Mouse (Mus musculus) Patski (cell line): ENCODE results near the gene Stx6. TPM values are rescaled to one million over a fixed set of nuclear protein-coding genes. Genes with fewer than 3 reads are reported as not detected.

Experiments used
- ATAC-seq: fragments of 100-300 bp; one replicate; pipeline ENCODE4 v1.8.0; 2021
- CTCF ChIA-PET: fragments of 350-600 bp; sonication (Branson Sonifier 250); formaldehyde crosslinking; loops from one replicate; lab custom pipeline; 2022; ENCODE audit warnings: inconsistent platforms; lab: Charles Lee
- POLR2A ChIA-PET: fragments of 350-600 bp; sonication (Branson Sonifier 250); formaldehyde crosslinking; loops from one replicate; lab custom pipeline; 2022; ENCODE audit warnings: antibody characterized with exemption, inconsistent platforms; lab: Charles Lee
- DNase-seq: peaks from one replicate; pipeline ENCODE4 v3.0.0-alpha.2; 2011; ENCODE audit warnings: low read depth, low spot score
- H3K27me3 ChIP-seq: fragments of 371-371 bp; one replicate; pipeline ENCODE4 v1.5.1; 2021
- CTCF ChIP-seq: fragments of 100-300 bp; IDR thresholded peaks from one replicate; pipeline ENCODE4 v1.5.1; 2021
- in situ Hi-C: fragments of 300-500 bp; cut with MboI; formaldehyde crosslinking; loops from 3 replicates; pipeline ENCODE4 v1.11.1; 2018; ENCODE audit warnings: low pct_unique_long_range_greater_than_20kb, mixed read lengths
- polyA plus RNA-seq: library from polyadenylated mRNA; unstranded; gene quantifications from one replicate; pipeline ENCODE4 v1.2.3, GENCODE M21; 2021

Gene Stx6
- polyA plus RNA-seq = 52.1 TPM

DNA sequence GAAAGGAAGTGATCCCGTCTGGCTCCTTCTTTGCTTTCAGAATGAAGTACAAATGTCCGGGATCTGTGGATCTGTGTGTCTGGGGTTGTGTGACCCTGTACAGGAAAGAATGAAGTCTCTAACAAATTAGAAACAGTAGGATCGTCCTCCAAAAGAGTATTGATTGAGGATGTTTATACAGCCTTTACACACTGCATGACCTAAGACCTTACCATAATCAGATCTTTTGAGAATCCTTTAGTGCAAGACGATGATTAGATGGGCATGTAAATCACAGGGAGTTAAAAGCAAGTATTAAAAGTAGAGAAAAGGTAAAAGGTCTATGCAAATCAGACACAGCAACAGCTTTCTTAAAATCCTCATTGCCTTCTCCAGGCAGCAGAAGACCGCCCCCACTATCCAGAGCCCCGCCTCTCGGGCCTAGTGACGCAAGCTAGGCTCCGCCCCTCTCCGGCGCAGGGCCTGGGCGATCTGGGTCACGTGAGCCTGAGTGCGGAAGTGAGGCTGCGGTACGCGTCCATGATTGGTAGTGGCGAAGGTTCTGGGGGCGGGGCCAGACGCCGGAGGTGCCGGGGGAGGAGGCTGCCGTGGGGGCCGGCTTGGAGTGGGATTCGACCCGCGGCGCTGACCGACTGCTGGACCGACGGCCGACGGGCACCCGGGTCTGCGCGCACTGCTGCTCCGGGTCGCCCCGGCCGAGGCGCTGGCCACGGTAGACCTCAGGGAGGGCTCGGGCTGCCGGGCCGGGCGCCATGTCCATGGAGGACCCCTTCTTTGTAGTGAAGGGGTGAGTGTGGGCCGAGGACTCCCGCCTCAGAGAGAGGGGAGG is at the start of gene Stx6:
TSS of gene Stx6 (plus strand) at position 575 of the 829 bp plus-strand sequence.
- no peak for TF ChIP-seq CTCF
- peak; percentile 95 for ATAC-seq
- in situ Hi-C loops = no loop called here
- DNase-seq = peak; percentile 87
- no peaks in the 10 kb centered on the region for H3K27me3 ChIP-seq
- POLR2A ChIA-PET = no interaction called here
- CTCF ChIA-PET = interaction anchor here (1.2 to 1.4 kb wide), 2 partner anchors 13 to 17 kb away, joined by 3 to 5 read pairs; no protein-coding TSS in a partner anchor

DNA sequence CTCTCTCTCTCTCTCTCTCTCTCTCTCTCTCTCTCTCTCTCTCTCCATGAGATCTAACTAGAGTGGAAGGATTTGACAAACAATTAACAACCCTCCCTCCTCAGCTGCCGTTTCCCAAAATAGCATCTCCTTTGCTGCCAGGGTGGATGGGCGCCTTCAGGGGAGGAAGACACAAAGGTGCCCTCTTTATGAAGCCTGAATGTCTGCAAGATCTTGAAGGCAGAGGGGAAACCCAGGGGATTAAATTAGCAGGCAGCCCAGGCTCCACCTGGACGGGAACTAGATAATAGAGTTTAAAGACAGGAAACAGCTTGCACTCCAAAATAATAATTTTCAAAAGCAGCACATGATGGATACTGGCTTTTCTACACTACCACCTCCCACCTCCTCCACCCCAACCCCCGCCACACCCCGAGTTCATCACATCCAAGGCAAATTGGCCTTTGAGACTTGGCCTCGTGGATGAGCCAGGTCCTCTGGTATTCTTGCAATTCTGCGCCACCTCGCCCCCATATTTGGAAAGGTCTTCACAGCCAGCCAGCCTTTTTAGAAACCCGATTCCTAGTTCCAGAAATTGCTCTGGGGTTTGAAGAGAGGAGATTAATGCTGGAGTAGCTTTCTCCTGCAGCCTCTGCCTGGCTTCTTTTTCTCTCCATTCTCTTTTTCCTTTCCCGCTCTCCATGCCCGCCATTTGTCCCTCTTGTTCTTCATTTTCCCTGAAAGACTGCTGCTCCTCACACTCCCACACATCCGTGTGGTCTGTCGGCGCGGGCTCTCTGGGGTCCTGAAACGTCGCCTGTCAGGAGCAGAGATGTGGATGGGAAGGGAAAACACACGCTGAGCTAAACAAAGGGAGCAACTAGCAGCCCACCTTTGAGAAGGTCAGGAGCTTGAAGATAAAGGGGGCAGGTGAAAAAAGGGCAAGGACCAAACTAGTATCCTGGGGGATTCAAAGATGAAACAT is 48.8 kb upstream of the Stx6 start:
- DNase-seq = no peak
- no peaks in the 10 kb centered on the region for H3K27me3 ChIP-seq
- ChIA-PET CTCF (interaction anchor here (1.0 to 1.9 kb wide), 4 partner anchors 23 to 59 kb away, joined by 3 to 5 read pairs (median 4); no protein-coding TSS in a partner anchor), POLR2A (interaction anchor here (0.7 to 1.3 kb wide), 3 partner anchors 19 to 64 kb away, joined by 3 read pairs; no protein-coding TSS in a partner anchor)
- no peak for TF ChIP-seq CTCF
- in situ Hi-C loops = loop anchor here (10.0 kb wide), 1 partner anchor 325 kb away; no protein-coding TSS in a partner anchor
- ATAC-seq = no peak

DNA sequence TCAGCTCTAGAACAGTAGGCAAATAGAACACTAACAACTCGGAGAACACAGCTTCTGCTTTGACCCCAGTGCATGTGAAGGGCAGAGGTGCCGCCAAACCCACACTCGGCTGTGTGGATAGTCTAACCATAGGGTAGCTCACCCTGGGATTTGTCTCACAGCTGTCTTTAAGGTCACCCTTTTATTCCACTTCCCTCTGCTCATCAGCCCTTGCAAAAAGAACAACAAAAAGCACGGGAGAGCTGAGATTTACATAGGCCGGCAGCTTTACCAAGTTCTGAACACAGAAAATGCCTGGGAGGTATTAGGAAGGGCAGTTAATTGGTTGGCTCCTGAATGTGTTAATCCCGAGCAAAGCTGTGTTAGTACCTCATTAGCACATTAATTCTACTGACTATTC is 47.0 kb upstream of the Stx6 start:
- no peaks in the 10 kb centered on the region for H3K27me3 ChIP-seq
- ATAC-seq (no peak), DNase-seq (no peak)
- POLR2A ChIA-PET = interaction anchor here (1.0 kb wide), 1 partner anchor 27 kb away, joined by 3 read pairs; no protein-coding TSS in a partner anchor
- in situ Hi-C loops = no loop called here
- CTCF ChIA-PET = no interaction called here
- no peak for TF ChIP-seq CTCF

DNA sequence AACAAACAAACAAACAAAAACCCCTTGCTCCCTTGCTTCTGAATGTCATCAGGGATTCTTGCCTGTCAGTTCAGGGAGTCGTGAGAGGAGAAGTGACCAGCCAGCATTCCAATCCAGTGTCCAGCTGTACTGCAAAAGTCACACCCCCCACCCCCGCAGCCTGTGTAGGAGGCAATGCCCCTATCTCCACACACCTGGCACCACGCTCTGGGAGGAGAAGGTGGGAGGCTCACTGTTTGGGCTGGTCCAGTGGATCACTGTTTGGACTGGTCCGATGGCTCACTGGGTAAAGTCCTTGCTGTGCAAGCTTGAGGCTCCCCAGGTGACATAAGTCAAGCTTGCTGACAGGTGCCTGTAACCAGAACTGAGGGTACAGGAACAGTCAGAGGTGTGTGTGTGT is 46.4 kb upstream of the Stx6 start:
- ChIA-PET CTCF (no interaction called here), POLR2A (no interaction called here)
- ATAC-seq = no peak
- in situ Hi-C loops = no loop called here
- TF ChIP-seq CTCF = no peak
- H3K27me3 ChIP-seq = no peaks in the 10 kb centered on the region
- no peak for DNase-seq

DNA sequence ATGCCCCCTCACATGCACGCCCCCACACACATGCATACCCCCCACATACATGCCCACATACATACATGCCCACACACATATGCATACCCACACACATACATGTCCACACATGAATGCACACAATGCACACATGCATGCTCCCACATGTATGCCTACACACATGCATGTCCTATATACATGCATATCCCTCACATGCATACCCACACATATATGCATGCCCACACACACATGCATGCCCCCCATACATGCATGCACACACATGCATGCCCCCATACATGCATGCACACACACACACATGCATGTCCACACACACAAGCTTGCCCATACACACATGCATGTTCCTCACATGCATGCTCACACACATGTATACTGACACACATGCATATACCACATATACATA is 45.6 kb upstream of the Stx6 start:
- TF ChIP-seq CTCF = no peak
- ChIA-PET POLR2A (no interaction called here), CTCF (no interaction called here)
- ATAC-seq (no peak), DNase-seq (no peak)
- in situ Hi-C loops = no loop called here
- H3K27me3 ChIP-seq = no peaks in the 10 kb centered on the region

DNA sequence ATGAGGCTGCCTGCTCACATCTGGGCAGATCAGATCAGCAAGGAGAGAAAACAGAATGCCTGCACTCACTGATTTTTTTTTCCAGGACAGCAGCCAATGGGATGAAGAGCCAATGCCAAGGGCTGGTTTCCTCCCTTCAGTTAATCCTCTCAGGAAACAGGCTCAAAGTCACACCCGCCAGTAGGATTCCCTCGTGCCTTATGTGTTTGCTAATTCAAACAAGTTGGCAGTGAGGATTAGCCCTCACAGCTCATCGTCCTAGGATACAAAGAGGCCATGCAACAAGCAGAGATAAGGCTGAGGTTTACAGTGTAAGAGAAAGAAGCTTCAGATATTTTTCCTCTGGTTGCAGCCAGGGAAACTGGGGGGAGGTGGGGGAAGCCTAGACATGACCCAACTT is 44.6 kb upstream of the Stx6 start:
- ChIA-PET POLR2A (no interaction called here), CTCF (interaction anchor here (0.7 kb wide), 1 partner anchor 15 kb away, joined by 3 read pairs; no protein-coding TSS in a partner anchor)
- DNase-seq = no peak
- no peak for TF ChIP-seq CTCF
- H3K27me3 ChIP-seq = no peaks in the 10 kb centered on the region
- ATAC-seq = no peak
- in situ Hi-C loops = no loop called here

DNA sequence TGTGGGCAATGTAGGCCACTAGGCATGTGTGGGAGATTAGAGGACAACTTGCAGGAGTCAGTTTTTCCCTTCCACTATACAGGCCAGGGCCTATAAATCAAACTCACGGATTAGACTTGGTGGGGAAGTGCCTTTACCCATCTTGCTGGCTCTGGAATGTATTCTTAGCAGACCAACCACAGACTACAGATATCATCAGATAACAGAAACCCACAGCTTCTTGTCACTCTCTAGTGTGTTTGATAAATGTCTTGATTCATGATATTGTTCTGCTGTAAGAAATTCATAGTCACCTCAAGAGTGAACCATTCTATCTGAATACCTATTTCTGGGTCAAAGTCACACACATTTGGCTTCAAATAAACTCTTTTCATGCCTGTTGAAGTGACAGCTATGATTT is 38.8 kb upstream of the Stx6 start:
- no peak for DNase-seq
- no peaks in the 10 kb centered on the region for H3K27me3 ChIP-seq
- no peak for TF ChIP-seq CTCF
- in situ Hi-C loops = no loop called here
- CTCF ChIA-PET = no interaction called here
- POLR2A ChIA-PET = no interaction called here
- no peak for ATAC-seq

DNA sequence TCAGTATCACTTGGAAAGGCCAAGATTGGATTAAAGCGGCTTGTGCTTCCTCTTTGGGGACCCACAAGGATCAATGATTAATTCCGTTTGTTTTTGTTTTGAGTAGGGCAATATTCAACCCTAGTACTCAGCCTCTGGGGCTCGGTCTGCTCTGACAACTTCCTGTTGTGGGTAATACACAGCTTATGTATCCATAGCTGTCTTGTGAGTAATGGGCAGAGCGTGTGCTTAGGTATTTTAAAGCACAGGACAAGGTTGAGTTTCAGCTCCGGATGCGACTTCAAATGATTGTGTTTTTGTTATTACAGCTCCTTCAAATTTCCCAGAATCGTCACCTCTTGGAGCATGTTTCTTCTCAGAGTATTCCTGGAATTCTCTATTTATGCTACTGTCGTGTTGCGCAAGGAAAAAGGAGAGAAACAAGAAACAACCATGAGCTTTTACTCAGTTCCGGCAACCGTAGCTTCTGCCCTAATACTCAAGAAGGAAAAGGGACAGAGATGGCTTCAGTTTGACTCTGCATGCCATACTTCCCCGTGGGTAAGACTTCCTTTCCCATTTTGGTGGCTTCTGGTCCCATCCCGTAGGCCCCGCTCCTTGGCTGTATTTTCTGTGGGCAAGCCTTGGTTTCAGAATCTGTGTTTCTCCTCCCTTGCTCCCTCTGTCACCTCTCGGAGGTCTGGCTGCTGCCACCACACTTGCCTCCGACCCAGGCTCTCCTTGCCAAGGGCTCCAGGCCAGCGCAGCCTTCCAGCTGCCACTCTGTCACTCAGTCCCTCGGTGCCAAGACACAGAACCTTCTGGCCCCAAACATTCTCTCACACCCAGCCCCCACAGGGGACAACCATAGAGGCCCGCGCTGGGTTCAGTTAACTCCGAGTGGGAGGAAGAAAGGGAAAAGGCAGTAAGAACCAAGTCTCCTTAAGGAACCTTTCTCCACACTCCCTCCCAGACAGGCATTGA is 36.3 kb upstream of the Stx6 start:
- H3K27me3 ChIP-seq = no peaks in the 10 kb centered on the region
- ChIA-PET CTCF (interaction anchor here (0.9 kb wide), 1 partner anchor 21 kb away, joined by 3 read pairs; no protein-coding TSS in a partner anchor), POLR2A (interaction anchor here (0.7 kb wide), 1 partner anchor 14 kb away, joined by 5 read pairs; no protein-coding TSS in a partner anchor)
- in situ Hi-C loops = no loop called here
- ATAC-seq = no peak
- DNase-seq = no peak
- no peak for TF ChIP-seq CTCF

DNA sequence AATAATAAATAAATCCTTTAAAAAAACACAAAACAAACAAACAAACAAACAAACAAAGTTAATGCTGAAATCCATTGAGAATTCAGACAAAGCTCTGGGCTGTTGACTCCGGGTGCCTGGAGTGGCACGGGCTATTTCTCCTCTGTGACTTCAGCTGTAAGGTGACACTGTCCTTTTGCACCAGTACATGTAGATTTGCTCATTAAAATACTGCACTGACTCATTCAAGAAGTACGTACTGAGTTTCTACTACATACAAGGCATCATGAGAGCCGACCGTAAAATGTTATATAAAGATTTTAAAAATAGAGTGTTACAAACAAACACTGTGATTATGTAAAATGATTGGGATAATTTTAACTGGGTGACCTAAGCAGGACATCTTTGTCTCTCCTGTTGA is 34.1 kb upstream of the Stx6 start:
- no peaks in the 10 kb centered on the region for H3K27me3 ChIP-seq
- ATAC-seq (no peak), DNase-seq (no peak)
- ChIA-PET CTCF (no interaction called here), POLR2A (no interaction called here)
- in situ Hi-C loops = no loop called here
- no peak for TF ChIP-seq CTCF
